Mouse (Mus musculus): ENCODE data around the gene Aff2.

DNA sequence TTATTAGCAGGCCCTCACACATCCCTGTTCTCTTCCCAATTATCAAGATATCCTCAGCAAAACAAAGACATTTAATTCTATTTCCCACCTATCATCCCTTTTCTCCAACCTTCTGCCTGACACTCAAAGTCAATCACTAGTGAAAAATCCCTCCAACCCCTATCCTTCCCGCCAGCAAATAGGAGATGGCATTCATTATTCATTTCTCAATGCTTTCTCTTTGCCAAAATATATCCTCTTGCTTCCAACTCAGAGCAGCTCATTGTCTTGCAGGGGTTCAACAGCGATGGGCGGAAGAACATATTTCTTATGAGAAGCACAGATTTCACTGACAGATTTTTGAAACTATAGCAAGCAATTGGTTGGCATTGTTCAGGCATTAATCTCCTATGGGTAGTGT, 442.4 kb downstream of the Aff2 start:
- no peak for TF ChIP-seq CTCF (IDR thresholded peaks at IDR 0.05; ENCODE audit: control insufficient read depth, insufficient read depth, insufficient read length)
- TF ChIP-seq USF1 (IDR thresholded peaks at IDR 0.05; ENCODE audit: low read depth) = no peak

All from C2C12 (cell line).